Mouse (Mus musculus) B cell, adult 62 days (primary cell): ENCODE measurements around the gene Ubqln5. TPM values are rescaled to one million over a fixed set of nuclear protein-coding genes. Genes with fewer than 3 reads are reported as not detected.

ENCODE experiments used
- total RNA-seq: library from RNA; stranded (reverse); gene quantifications from 4 replicates; pipeline ENCODE4 v1.2.4, GENCODE M21; 2023

Ubqln5 gene
- not detected in 4 replicates for total RNA-seq

DNA sequence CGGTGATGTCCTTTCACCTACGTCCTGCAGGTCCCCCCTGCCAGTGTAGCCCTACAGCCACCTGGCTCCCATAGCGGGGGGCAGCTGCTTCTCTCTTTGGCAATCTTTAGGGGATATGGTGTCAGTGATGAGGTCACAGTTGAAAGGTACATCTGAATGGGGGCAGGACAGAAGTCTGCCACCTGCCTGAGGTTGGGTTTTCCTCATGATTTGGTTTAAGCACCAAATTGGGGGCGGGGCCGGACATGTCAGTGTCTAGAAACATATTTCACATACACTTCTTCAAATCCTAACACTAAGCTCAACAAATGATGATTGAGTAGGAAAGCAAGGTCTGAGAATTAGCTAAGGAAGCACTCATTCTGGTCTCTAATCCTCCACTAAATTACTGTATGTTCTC, at the start of gene Ubqln5:
TSS of gene Ubqln5 (minus strand) at position 101 of the 400 bp plus-strand sequence.

DNA sequence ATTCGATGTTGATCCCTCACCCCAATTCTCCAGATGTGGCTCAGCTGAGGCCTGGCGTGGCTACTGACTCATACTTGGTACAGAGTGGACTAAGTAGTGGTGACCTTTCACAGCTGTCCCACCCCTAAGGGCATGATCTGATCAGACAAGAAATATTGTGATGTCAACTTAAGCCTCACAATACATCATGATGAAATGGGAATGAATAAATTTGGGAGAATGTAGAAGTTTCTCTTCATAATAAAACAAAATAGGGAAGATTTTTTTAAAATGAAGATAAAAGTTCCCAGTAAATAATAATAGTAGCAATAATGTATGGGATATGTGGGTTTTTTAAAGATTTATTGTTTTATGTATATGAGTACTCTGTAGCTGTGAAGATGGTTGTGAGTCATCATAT, 20.8 kb upstream of the Ubqln5 start, which contains the start of gene Ubqlnl:
TSS of gene Ubqlnl (minus strand) at position 101 of the 400 bp plus-strand sequence.

DNA sequence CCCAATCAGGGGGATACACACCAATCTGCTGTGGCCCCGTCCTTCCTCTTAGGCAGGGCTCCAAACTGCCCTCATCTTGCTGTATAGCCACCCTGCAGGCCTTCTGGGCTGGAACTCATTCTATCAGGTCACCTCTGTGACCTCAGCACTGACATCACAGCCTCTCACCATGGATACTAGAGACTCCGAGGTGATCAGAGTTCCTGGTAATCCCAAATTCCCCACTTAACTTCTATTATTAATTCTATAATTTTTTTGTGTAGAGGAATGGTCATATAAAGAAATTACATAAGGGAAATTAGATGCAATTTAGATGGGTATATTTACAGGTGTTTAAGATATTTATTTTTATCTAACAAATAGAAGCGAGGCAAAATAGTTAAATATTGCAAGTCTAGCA, 13.6 kb upstream of the Ubqln5 start, which contains the start of gene Ubqln3:
TSS of gene Ubqln3 (minus strand) at position 101 of the 400 bp plus-strand sequence.

DNA sequence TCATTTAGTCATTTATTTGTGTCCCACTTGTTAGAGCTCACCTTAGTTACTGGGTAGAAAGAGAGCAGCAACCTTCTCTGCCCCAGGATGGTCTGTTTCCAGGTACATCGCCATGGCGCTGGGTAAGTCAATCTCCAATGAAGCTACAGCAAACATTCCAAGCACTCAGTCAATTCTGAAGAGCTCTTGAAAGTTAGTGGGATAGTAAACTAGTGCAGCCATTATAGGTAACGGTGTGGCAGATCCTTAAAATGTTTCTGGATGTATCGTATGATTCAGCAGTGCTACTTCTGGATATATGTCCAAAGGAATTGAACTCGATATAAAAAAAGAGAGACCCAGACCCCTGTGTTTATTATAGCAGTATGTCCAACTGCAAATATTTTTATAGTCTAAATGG, 7.7 kb upstream of the Ubqln5 start, which contains the start of gene Olfr643:
TSS of gene Olfr643 (minus strand) at position 101 of the 400 bp plus-strand sequence.

DNA sequence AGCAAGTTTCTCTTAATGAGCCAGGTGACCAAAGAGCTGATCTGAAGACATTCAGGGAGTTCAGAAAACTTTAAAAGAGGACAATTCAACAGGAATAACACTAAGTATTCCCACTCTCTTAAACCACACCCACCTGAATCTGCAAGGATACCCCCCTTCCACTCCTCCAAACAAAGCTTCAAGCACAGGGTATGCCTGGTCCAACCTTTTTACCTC, 25.0 kb downstream of the Ubqln5 start, which contains the start of gene Olfr646:
TSS of gene Olfr646 (plus strand) at position 117 of the 216 bp plus-strand sequence.

DNA sequence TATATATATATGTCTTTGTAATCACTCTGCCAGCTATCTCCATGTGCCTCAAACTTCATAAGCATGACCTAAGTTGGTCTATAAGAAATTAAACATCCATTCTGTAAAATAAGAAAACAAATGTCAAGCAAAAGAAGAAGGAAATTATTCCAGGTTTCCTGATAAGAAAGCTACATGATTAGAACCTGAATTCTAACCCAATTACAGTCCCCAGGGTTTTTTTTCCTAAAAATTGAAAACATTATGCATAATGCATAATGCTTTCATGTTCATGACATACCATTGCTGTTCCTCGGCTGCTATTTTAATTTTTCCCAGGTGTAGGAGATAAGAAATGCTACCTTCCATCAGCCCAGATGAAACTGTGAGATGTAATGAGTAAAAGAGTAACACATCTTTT, 44.3 kb downstream of the Ubqln5 start, which contains the start of gene Olfr645:
TSS of gene Olfr645 (minus strand) at position 101 of the 400 bp plus-strand sequence.

Other genes starting within 250 kb of the Ubqln5 start
- not detected in 4 replicates for gene Olfr66, start 243.6 kb downstream of the Ubqln5 start, total RNA-seq
- not detected in 4 replicates for gene Olfr64, start 235.3 kb downstream of the Ubqln5 start, total RNA-seq
- gene Olfr65, start 226.3 kb downstream of the Ubqln5 start, total RNA-seq = not detected in 4 replicates
- not detected in 4 replicates for gene Olfr631, start 201.0 kb downstream of the Ubqln5 start, total RNA-seq
- not detected in 4 replicates for gene Olfr632, start 195.5 kb downstream of the Ubqln5 start, total RNA-seq
- not detected in 4 replicates for gene Olfr633, start 185.4 kb downstream of the Ubqln5 start, total RNA-seq
- not detected in 4 replicates for gene Olfr635, start 158.7 kb downstream of the Ubqln5 start, total RNA-seq
- gene Olfr638, start 131.1 kb downstream of the Ubqln5 start, total RNA-seq = not detected in 4 replicates
- 0.28 TPM in 1 of 4 replicates, not detected in the others for gene Olfr639, start 112.5 kb downstream of the Ubqln5 start, total RNA-seq
- gene Olfr640, start 104.3 kb downstream of the Ubqln5 start, total RNA-seq = not detected in 4 replicates
- not detected in 4 replicates for gene Olfr641, start 94.4 kb downstream of the Ubqln5 start, total RNA-seq
- not detected in 4 replicates for gene Olfr642, start 77.2 kb downstream of the Ubqln5 start, total RNA-seq
- gene 4930516K23Rik, start 68.4 kb downstream of the Ubqln5 start, total RNA-seq = not detected in 4 replicates
- not detected in 4 replicates for gene Olfr644, start 58.0 kb downstream of the Ubqln5 start, total RNA-seq
- not detected in 4 replicates for gene Olfr645, start 44.4 kb downstream of the Ubqln5 start, total RNA-seq
- gene Olfr646, start 25.0 kb downstream of the Ubqln5 start, total RNA-seq = 0.30 to 0.49 TPM (median 0.42 TPM) in 4 replicates
- not detected in 4 replicates for gene Olfr643, start 7.6 kb upstream of the Ubqln5 start, total RNA-seq
- not detected in 4 replicates for gene Ubqln3, start 13.5 kb upstream of the Ubqln5 start, total RNA-seq
- gene Ubqlnl, start 20.7 kb upstream of the Ubqln5 start, total RNA-seq = not detected in 4 replicates
- gene Olfm5, start 35.0 kb upstream of the Ubqln5 start, total RNA-seq = not detected in 4 replicates
- gene Olfr648, start 53.6 kb upstream of the Ubqln5 start, total RNA-seq = not detected in 4 replicates
- gene Olfr649, start 66.2 kb upstream of the Ubqln5 start, total RNA-seq = not detected in 4 replicates
- 0.45 to 0.60 TPM (median 0.47 TPM) in 4 replicates for gene Trim6, start 89.0 kb upstream of the Ubqln5 start, total RNA-seq
- 53.5 to 60.3 TPM (median 54.2 TPM) in 4 replicates for gene Trim34a, start 114.6 kb upstream of the Ubqln5 start, total RNA-seq
- gene Trim5, start 158.3 kb upstream of the Ubqln5 start, total RNA-seq = 23.2 to 27.2 TPM (median 25.2 TPM) in 4 replicates
- 101 to 114 TPM (median 113 TPM) in 4 replicates for gene Trim12a, start 185.6 kb upstream of the Ubqln5 start, total RNA-seq
- gene Trim34b, start 199.6 kb upstream of the Ubqln5 start, total RNA-seq = 1.9 to 4.0 TPM (median 3.1 TPM) in 4 replicates
- gene Trim12c, start 223.5 kb upstream of the Ubqln5 start, total RNA-seq = 43.7 to 48.9 TPM (median 46.7 TPM) in 4 replicates
- gene Trim30b, start 240.1 kb upstream of the Ubqln5 start, total RNA-seq = 20.6 to 25.0 TPM (median 23.3 TPM) in 4 replicates